Mouse (Mus musculus) neutrophil, adult 5-6 weeks (primary cell): ENCODE data around the gene Dedd2. TPM values are rescaled to one million over a fixed set of nuclear protein-coding genes. Genes with fewer than 3 reads are reported as not detected.

Experiments used
- ATAC-seq: fragments of 151-379, 151-347 bp; 2 replicates; pipeline ENCODE4 v1.8.0; 2017; ENCODE audit warnings: mild to moderate bottlenecking, moderate TSS enrichment; ENCODE audit not compliant: insufficient number of reproducible peaks, poor library complexity, low FRiP score, severe bottlenecking; ENCODE audit errors: extremely low read depth
- total RNA-seq: library from RNA; stranded (forward); fragments of 200-1000 nt; gene quantifications from 2 replicates; pipeline ENCODE4 v1.2.3, GENCODE M21; 2017

The Dedd2 gene
- total RNA-seq, 1 experiment from 2014 or later: 85.2 TPM

DNA sequence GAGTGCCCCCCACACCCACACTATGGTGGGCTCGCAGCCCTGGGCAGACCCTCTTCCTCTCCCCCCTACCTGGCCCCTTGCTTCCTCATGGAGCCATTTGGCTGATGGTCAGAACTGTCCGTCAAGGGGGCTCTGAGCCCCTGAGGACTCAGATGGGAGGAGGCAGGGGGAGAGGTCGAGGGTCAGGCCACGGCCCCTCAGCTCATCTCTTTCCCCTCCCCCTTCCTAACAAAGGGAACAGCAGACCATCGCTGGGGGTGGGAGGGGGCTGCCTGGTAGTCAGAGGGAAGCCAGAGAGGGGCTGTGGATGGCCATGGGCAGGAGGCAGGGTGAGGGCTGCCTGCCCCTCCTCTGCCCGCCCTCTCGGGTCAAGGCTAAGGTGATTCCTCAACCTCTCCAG lies 69.4 kb downstream of the Dedd2 start:
- no peak for ATAC-seq

- no peak for ATAC-seq
Measured at GRCm38 (mm10) chr7:25150151-25150663, 70.2 kb downstream of the Dedd2 start.

Other genes with a start within 250 kb of the Dedd2 start
- gene Rabac1, start 247.9 kb downstream of the Dedd2 start, total RNA-seq: 201 and 229 TPM in 2 replicates
- 60.2 and 66.9 TPM in 2 replicates for gene Atp1a3, start 214.7 kb downstream of the Dedd2 start, total RNA-seq
- 1.1 and 2.1 TPM in 2 replicates for gene Grik5, start 148.3 kb downstream of the Dedd2 start, total RNA-seq
- gene Zfp574, start 148.0 kb downstream of the Dedd2 start, total RNA-seq: 11.6 and 11.9 TPM in 2 replicates
- gene Pou2f2, start 40.9 kb downstream of the Dedd2 start, total RNA-seq: 47.4 and 53.1 TPM in 2 replicates
- gene Zfp526, start 810 bp upstream of the Dedd2 start, total RNA-seq: 9.6 and 10.0 TPM in 2 replicates
- gene Gsk3a, start 17.2 kb upstream of the Dedd2 start, total RNA-seq: 75.4 and 85.4 TPM in 2 replicates
- gene Erf, start 30.1 kb upstream of the Dedd2 start, total RNA-seq: 6.4 and 9.7 TPM in 2 replicates
- 143 and 163 TPM in 2 replicates for gene Cic, start 47.1 kb upstream of the Dedd2 start, total RNA-seq
- 33.6 and 47.8 TPM in 2 replicates for gene Pafah1b3, start 77.4 kb upstream of the Dedd2 start, total RNA-seq
- gene Prr19, start 80.8 kb upstream of the Dedd2 start, total RNA-seq: not detected in 2 replicates
- gene Tmem145, start 85.5 kb upstream of the Dedd2 start, total RNA-seq: not detected in 2 replicates
- 0.23 and 0.37 TPM in 2 replicates for gene Megf8, start 96.5 kb upstream of the Dedd2 start, total RNA-seq
- gene Cnfn, start 149.1 kb upstream of the Dedd2 start, total RNA-seq: not detected in 2 replicates
- gene Lipe, start 178.1 kb upstream of the Dedd2 start, total RNA-seq: 26.2 and 29.1 TPM in 2 replicates
- gene Cxcl17, start 192.3 kb upstream of the Dedd2 start, total RNA-seq: not detected in 2 replicates